Mouse (Mus musculus) macrophage (primary cell): ENCODE results near the gene Shd. TPM values are rescaled to one million over a fixed set of nuclear protein-coding genes. Genes with fewer than 3 reads are reported as not detected.
"Not testable (repeated sequence)": the region's sequence is repeated elsewhere in the genome, so short reads cannot be mapped to it uniquely, and the experiment has no call there.

Experiments
- H3K27ac ChIP-seq: fragments of 350-480 bp; formaldehyde crosslinking; 2 replicates; pipeline ENCODE4 v1.9.0; 2021
- H3K36me3 ChIP-seq: fragments of 350-480 bp; formaldehyde crosslinking; 2 replicates; pipeline ENCODE4 v1.9.0; 2021; ENCODE audit errors: inconsistent target
- H3K4me3 ChIP-seq: fragments of 350-480 bp; formaldehyde crosslinking; 2 replicates; pipeline ENCODE4 v1.9.0; 2021; ENCODE audit errors: inconsistent target
- H3K79me2 ChIP-seq: fragments of 350-480 bp; formaldehyde crosslinking; 2 replicates; pipeline ENCODE4 v1.9.0; 2021; ENCODE audit errors: inconsistent target
- WGBS: methylation state at CpG from one replicate; pipeline ENCODE4 v1.1.7; 2026; ENCODE audit warnings: inconsistent platforms; ENCODE audit not compliant: missing documents; 5-methylcytosine and 5-hydroxymethylcytosine counted together
- polyA plus RNA-seq: library from polyadenylated mRNA; stranded (reverse); fragments of 250-400 nt; gene quantifications from 3 replicates; pipeline ENCODE4 v1.2.4, GENCODE M21; 2018; ENCODE audit warnings: inconsistent platforms
- total RNA-seq, 78 experiments: library from RNA; depleted of rRNA; stranded (reverse); fragments of 250-400 nt; gene quantifications; 1 replicate in 9 of 78; 2 replicates in 24 of 78; 3 replicates in 43 of 78; 4 replicates in 2 of 78; pipeline ENCODE4 v1.2.4; 2018; ENCODE audit warnings: inconsistent platforms in 56 of 78

Gene Shd
- 1 to 10 TPM in 8 of 26 experiments, under 1 TPM in 2, not detected in 16; 0.45 to 2.9 (median 1.9) TPM for total RNA-seq (2018; cell fraction: chromatin; rRNA removed)
- not detected for total RNA-seq (2018; cell fraction: cytosol; rRNA removed)
- total RNA-seq (2018; cell fraction: nucleus; rRNA removed) = 1 to 10 TPM in 10 of 26 experiments, under 1 TPM in 4, not detected in 12; 0.67 to 3.9 (median 1.4) TPM
- polyA plus RNA-seq = not detected in 3 replicates

DNA sequence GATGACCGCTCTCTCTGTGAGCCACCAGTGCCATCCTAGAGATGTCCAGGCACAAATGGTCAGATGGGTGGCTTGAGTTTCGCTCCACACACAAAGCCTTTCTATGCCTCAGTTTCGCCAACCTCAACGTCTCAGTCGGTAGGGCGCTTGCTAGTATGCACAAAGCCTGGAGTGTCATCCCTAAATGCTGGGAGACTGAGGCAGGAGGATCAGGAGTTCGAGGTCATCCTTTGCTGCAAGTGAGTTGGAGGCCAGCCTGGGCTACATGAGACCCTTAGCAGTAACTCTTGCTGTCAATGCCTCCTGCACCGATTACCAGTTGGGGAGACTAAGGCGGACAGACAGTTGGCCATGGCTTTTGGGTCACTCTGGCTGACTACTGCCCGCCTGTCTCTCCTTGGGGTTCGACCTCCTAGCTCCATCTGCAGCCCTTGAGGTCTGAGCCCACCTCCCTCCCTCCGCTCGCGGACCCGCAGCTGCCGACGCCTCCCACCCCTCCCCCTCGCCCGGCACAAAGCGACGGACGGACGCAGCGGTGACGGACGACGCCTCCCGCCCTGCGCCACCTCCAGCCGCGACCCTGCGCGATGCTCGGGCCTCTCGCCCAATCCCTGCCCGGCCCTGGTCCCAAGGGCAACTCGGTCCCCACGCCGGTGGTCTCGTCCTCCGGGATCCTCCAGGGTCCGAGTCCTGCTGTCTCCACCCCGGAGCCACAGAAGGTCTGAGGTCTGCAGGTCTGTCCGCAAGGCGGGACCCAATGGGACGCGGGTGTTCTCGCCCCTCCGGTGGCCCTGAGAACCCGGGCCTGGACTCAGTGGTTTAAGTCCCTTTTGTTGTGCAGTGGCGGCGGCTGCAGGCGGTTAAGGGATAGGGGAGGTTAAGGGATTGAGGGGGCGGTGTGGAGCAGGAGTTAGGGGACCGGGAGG, at the start of gene Shd:
Shd (plus strand) TSS at position 502 of the 926 bp plus-strand sequence.
- Histone ChIP-seq H3K4me3 (no peak within 1 kb of the TSS), H3K27ac (no peak within 1 kb of the TSS), H3K36me3 (peaks cover 27% of the 10 kb centered on the region; the same call in 1 of the 2 replicates), H3K79me2 (no peaks in the 10 kb centered on the region)
- WGBS = 12% methylated on average over 55 of the region's 55 CpGs

DNA sequence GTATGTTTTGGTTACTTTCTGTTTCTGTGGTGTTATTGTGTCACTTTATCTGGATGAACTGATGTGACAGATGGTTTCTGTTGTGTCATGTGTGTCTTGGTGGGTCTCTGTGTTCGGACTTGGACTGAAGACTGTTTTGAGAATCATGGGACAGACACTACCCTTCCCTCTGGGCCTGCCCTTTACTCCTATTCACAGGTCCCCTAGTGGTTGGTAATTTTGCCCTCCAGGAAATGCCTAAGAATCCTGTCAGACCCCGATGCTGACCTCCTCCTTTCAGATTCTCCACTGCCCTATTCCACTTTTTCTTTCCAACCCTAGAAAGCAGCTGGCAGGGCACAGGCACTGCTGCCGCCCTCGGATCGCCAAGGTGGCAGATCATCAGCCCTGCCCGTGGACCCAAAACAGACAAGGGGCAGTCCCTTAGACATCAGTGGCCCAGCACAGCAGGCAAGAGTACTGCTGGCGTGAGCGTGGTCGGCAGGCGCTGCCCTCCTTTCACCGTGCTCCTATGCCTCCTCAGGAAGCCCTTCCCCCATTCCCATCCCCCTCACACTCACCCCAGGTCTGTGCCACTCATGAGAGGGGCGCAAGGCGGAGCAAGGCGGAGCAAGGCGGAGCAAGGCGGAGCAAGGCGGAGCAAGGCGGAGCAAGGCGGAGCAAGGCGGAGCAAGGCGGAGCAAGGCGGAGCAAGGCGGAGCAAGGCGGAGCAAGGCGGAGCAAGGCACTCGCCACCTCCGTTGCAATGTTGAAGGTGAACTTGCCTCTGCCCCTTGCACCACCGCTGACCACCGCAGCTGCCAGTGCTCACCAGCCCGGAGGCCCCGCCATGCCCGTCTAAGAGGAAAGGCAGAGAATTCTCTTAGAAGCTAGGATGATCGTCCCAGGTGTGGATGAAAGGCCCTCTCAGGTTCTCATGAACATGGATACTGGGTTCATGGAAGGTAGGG, 38.4 kb upstream of the Shd start:
- Histone ChIP-seq H3K36me3 (no peaks in the 10 kb centered on the region), H3K79me2 (no peaks in the 10 kb centered on the region), H3K27ac (peak overlapping the region; percentile 33; the same call in 1 of the 2 replicates), H3K4me3 (peak overlapping the region; percentile 61)
- WGBS = 4% methylated on average over 18 of the region's 33 CpGs

DNA sequence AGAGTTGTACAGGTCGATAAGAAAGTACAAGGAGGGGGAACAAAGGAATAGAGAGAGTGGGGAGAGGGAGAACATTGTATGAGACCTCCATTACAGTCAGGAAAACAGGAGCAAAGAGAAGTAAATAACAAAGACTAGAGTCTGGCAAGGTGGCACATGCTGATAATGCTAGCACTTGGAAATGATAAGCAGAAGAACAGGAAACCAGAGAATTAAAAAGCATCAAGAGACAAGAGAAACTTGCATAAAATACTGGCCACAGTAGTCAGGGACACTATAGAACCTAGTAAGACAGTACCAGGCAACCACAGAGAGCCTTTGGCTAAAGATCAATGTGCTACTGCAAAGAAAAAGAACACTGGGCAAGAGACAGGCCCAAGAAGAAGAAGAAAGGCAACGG, 37.6 kb upstream of the Shd start:
- 38% methylated on average over 2 of the region's 2 CpGs for WGBS
- Histone ChIP-seq H3K79me2 (no peaks in the 10 kb centered on the region), H3K4me3 (peak overlapping the region; percentile 61; the same call in 1 of the 2 replicates), H3K36me3 (no peaks in the 10 kb centered on the region), H3K27ac (no peak overlapping the region)

DNA sequence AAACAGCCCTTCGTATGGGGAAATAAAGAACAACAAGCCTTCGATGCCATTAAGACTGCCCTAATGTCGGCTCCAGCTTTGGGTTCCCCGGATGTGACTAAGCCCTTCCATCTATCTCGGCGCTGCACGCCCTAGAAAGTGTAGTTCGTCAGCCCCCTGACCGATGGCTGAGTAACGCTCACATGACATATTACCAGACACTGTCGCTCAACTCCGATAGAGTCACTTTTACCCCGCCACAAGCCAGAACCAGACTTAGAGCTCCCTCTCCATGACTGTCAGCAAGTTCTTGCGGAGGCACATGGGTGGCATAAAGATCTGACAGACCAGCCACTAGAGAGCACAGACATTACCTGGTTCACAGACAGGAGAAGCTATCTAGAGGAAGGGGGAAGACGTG, 37.1 kb upstream of the Shd start:
- WGBS = 96% methylated on average over 15 of the region's 15 CpGs
- no peaks in the 10 kb centered on the region for H3K79me2 ChIP-seq
- no peak overlapping the region for H3K27ac ChIP-seq
- no peaks in the 10 kb centered on the region; the same call in 1 of the 2 replicates for H3K36me3 ChIP-seq
- H3K4me3 ChIP-seq = no peak overlapping the region

DNA sequence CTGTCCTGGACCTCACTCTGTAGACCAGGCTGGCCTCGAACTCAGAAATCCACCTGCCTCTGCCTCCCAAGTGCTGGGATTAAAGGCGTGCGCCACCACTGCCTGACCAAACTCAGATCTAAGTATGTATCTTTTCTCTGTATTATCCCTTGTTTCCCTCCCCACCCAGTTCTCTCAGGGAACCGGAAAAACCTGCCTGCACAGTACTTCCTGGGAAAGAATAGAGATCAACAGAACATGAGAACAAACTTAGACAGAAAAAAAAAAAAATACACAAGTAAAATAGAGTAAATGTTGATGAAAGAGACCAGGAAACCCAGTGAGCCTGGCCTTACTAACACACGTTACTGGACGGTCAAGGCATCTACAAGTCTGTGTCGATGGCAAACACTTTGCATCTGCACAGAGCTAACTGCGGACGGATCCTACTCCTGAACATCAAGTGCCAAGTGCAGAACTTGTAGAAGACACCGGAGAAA, 25.8 kb upstream of the Shd start:
- not testable (repeated sequence) for H3K79me2 ChIP-seq
- Histone ChIP-seq H3K4me3 (peak overlapping the region; percentile 54), H3K36me3 (peaks cover 22% of the 10 kb centered on the region), H3K27ac (peak overlapping the region; percentile 29)
- WGBS = 57% methylated on average over 6 of the region's 10 CpGs

DNA sequence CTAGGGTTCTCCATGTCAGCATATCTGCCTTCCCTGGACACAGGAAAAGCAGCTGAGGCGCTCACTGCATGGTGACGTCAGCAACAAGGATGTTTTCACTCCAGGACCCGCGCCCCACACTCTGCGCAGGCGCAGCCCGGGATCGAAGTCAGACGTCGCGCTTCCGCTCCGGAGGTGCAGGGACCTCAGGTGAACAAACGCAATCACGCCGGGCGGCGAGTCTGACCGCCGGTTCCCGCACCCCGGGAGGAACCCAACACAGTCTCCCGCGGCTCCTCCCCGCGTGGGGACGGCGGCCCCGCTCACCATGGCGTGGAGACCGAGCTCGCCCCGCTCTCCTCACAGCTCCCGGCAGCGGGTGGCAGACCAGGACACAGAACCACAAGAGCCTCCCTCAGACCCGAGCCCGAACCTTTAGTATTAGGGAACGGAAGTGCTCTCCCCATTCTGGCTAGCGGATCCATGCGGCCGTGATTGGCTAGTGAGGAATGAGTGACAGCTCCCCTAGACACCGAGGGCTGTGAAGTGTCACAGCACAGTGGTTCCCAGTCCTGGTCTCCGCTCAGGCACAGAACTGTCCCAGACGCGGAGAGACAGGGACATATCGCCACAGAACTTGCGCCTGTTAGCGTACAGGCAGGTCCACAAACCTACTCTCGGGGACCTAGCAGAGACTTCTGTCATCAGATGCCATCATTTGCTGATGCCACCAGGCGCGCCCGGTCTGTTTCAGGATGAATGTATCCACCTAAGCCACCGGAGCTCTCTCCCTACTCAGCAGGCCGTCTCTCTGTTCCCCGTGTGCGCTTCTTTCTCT, 25.2 kb upstream of the Shd start:
- H3K4me3 ChIP-seq = peak overlapping the region; percentile 54
- under 1% methylated on average over 44 of the region's 56 CpGs for WGBS
- peaks cover 15% of the 10 kb centered on the region for H3K36me3 ChIP-seq
- H3K79me2 ChIP-seq = not testable (repeated sequence)
- H3K27ac ChIP-seq = peak overlapping the region; percentile 57

DNA sequence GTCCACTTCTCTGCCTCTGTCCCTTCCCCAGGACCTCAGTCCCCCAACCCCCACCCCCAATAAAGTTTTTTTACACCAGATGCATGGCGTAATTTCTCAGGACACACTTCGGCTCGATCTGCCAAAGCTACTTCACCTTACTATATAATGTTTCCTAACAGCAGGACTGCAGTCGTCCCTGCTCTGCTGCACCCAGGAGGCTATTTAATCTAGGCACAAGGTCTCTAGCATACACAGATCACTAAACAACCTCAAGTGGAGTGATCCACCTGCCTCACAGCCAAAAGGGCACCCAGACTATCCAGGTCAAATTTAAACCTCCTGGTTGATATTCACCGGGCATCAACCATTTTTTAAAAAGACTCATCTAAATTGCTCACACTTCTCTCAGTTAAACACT, 24.6 kb upstream of the Shd start:
- Histone ChIP-seq H3K4me3 (peak overlapping the region; percentile 54), H3K27ac (peak overlapping the region; percentile 57), H3K79me2 (no peaks in the 10 kb centered on the region), H3K36me3 (peaks cover 9% of the 10 kb centered on the region)
- 29% methylated on average over 5 of the region's 5 CpGs for WGBS

DNA sequence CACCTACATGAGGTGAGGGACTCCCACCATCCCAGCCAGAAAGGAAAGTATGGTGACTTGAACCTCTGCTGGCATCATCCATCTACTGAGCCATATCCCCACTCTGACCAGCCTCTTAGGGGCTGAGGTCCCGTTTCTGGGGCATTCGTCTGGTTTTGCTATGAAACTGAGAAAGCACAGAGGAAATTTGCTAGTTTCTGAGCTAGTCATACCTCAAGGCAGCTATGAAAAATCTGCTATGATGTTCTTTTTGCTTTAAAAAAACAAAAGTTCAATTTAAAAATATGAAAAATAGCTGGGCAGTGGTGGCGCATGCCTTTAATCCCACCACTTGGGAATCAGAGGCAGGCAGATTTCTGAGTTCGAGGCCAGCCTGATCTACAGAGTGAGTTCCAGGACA, 21.6 kb upstream of the Shd start:
- WGBS = 90% methylated on average over 4 of the region's 4 CpGs
- no peak overlapping the region for H3K27ac ChIP-seq

DNA sequence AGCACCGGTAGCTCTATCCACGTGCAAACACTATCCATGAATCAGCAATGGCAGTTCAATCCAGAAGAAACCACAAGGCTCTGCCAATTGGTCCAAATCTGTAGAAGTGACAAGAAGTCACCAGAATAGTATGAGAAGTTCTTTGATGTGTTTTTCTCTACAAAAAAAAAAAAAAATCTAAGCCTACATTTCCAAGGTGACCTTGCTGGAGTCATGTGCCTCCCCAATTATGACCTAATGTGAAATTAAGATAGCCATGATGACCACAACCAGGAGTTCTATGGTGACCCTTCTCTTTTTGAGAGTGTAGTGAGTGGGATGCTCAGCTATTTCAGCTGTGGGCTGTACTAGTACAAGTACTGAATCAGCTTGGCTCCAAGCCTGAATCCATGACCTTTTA, 20.9 kb upstream of the Shd start, which contains the start of gene Zfp119b:
Zfp119b (minus strand) TSS at position 101 of the 400 bp plus-strand sequence.
- 73% methylated on average over 2 of the region's 2 CpGs for WGBS
- Histone ChIP-seq H3K79me2 (peaks cover 7% of the 10 kb centered on the region; the same call in 1 of the 2 replicates), H3K36me3 (no peaks in the 10 kb centered on the region), H3K27ac (no peak within 1 kb of the TSS), H3K4me3 (no peak within 1 kb of the TSS)

More for the DNA sequence above, 21.6 kb upstream of the Shd start:
- no peaks in the 10 kb centered on the region for H3K36me3 ChIP-seq
- no peak overlapping the region for H3K4me3 ChIP-seq
- H3K79me2 ChIP-seq = peaks cover under 1% of the 10 kb centered on the region; the same call in 1 of the 2 replicates

DNA sequence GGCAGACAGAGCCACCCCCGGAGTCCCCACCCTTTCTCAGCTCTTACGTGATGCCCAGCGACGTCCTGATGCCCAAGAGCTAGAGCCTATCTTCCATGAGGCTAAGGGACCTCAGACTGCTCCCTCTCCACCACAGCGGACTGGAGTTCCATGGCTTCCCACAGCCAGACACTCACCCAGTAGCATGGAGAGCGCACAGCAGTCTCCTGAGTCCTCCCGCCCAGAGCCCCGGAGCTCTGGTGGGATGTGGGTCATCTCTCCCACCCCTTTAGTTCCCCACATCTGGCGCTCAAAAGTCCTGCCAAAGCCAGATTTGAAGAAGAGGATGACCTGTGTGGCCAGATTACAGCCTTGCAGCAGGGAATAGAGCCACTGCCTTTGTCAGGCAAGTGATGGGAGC, 19.7 kb upstream of the Shd start:
- Histone ChIP-seq H3K4me3 (no peak overlapping the region), H3K36me3 (peaks cover 3% of the 10 kb centered on the region; the same call in 1 of the 2 replicates), H3K79me2 (peaks cover 7% of the 10 kb centered on the region; the same call in 1 of the 2 replicates), H3K27ac (no peak overlapping the region)
- 96% methylated on average over 7 of the region's 9 CpGs for WGBS

DNA sequence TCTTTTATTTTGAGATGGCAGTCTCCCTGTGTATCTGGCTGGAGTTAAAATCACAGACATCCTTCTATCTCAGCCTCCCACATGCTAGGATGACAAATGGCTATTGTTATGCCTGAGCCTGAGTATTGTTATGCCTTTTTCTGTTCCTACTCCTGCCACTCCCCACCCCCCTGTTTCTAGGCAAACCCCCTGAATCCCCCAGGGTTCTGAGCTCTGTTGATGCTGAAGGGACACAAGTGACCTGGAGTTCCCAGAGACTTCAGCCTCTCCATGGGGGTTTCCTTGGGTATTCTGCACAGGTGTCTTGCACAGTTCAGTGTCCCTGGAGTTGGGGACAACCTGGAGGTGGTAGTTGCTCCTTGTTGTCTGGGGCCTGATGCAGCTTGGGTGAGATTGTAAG, 18.2 kb upstream of the Shd start:
- Histone ChIP-seq H3K4me3 (no peak overlapping the region), H3K27ac (peak overlapping the region; percentile 75), H3K79me2 (peaks cover 7% of the 10 kb centered on the region; the same call in 1 of the 2 replicates), H3K36me3 (peaks cover 3% of the 10 kb centered on the region)

DNA sequence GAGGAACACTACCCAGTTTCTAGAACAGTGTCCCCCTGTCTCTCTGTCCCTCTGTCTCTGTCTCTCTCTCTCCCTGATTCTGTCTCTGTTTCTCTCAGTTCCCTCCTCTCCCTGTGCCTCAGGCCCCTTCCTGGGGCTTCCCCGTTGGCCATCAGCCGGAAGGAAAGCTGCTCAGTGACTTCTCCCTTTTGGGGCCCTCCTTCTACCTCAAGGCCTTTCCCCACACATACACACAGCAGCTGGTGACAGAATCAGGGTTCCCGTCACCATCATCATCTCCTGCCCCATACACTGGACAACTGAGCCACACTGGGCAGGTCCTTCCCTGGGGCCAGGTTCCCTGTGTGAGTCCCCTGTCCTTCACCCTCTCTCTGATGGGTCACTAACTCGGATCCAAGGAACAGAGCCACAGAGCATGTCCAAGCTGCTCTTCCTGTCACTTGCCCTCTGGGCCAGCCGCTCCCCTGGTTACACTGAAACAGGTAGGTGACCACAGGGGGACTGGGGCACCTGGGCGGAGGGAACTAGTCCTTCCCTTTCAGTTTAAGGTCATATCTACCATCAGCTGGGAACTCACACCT, 17.7 kb upstream of the Shd start, which contains the start of gene Ebi3:
Ebi3 (plus strand) TSS at position 194 of the 581 bp plus-strand sequence.
- Histone ChIP-seq H3K36me3 (peaks cover 3% of the 10 kb centered on the region), H3K27ac (peak within 1 kb of the TSS; percentile 75), H3K4me3 (peak within 1 kb of the TSS; percentile 28), H3K79me2 (peaks cover 7% of the 10 kb centered on the region; the same call in 1 of the 2 replicates)
- WGBS = 10% methylated on average over 6 of the region's 6 CpGs

DNA sequence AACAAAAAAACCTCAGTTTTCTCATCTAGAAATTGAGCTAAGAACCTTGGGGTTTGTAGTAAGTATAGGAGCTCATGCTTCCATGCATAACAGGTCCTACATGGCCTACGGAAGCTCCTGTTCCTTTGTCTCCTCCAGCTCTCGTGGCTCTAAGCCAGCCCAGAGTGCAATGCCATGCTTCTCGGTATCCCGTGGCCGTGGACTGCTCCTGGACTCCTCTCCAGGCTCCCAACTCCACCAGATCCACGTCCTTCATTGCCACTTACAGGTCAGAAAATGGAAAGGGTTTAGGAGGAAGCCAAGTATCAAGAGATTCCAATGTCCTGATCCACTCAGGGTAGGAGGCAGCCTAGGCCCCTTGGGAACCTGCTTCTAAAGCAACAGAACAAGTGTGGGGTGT, 16.5 kb upstream of the Shd start:
- H3K4me3 ChIP-seq = no peak overlapping the region; the same call in 1 of the 2 replicates
- WGBS = 69% methylated on average over 6 of the region's 6 CpGs
- peaks cover 7% of the 10 kb centered on the region; the same call in 1 of the 2 replicates for H3K79me2 ChIP-seq
- peaks cover 3% of the 10 kb centered on the region for H3K36me3 ChIP-seq
- no peak overlapping the region for H3K27ac ChIP-seq
